Mouse (Mus musculus) T-helper 17 cell (primary cell): ENCODE measurements around the gene Epo.

Experiments used
- in situ Hi-C, 2 experiments: fragments of 300-600 bp; cut with MboI, MseI; formaldehyde crosslinking; loops; 1 replicate in 1 of 2; 2 replicates in 1 of 2; pipeline ENCODE4 v1.15.1; 2025; ENCODE audit warnings: high pct_unique_total_duplicates in 2 of 2

The Epo gene

DNA sequence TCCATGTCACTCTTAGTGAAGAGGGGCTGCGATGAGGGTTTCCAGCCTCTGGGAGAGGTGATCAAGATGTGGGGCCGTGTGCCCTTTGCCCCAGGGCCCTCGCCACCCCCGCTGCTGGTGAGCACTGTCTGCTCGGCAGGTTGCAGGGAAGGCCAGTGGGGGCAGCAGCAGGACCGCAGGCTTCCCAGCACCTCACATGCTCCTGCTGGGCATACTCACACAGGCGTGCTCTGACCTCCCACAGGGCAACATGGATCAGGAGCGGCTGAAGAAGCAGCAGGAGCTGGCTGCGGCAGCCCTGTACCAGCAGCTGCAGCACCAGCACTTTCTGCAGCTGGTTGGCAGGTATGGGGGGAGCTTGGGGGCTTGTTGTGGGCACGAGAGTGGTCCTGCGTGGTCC is 10.3 kb downstream of the Epo start:
- in situ Hi-C loops, result loop anchor here in 1 of 2 experiments (10.0 kb wide), 1 partner anchor 242 kb away; no protein-coding TSS in a partner anchor

DNA sequence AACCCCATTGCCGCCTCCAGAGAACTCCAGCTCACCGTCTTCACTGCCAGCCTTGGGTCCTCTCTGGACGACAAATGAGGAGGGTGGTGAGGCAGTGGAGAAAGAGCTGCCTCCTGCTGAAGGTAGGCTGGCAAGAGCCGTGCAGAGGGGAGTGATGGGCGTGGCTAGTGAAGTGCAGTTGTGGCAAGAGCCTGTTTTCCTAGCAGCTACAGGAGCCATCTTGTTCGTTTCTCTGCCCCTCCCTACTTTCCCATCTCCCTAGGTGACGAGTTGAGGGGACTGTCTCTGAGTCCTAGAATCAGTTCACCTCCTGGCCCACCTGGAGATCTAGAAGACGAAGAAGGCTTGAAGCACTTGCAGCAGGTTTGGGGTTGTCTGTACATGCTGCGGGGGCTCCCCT is 11.2 kb downstream of the Epo start:
- in situ Hi-C loops, result loop anchor here in 1 of 2 experiments (10.0 kb wide), 1 partner anchor 243 kb away; no protein-coding TSS in a partner anchor

DNA sequence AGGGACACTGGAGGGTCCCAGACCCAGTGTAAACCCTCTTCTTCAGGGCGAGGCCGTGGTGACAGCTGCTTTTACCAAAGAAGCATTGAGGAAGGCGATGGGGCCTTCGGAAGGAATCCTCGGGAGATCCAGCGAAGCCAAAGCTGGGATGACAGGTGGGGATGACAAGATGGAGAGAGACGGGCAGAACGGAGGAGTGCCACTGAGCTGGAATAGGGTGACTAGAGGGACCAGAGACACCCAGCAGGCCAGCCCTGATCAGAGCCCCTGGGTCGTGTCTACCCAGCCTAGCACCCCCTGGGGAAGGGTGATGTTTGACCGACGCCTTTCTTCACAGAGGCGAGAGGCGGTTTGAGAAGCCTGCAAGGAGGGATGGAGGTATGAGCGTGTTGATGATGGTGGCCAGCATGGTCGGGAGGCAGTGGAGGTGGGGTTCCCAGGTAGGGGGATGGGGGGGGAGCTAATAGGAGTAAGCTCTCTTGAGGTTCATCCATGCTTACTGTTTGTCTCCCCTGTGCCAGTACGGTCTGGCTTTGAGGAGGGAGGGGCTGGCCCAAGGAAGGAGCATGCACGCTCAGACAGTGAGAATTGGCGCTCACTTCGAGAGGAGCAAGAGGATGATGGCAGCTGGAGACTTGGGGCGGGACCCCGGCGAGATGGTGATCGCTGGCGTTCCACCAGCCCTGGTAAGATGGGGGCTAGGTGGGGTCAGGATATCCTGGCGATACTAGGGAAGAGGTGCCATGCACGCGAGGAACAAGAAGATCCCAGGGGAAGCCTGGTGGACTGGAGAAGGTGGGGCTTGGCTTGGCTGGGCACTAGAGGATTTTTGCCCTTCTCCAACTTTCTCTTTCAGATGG is 13.1 kb downstream of the Epo start:
- in situ Hi-C loops, result loop anchor here in 1 of 2 experiments (10.0 kb wide), 1 partner anchor 245 kb away; no protein-coding TSS in a partner anchor

DNA sequence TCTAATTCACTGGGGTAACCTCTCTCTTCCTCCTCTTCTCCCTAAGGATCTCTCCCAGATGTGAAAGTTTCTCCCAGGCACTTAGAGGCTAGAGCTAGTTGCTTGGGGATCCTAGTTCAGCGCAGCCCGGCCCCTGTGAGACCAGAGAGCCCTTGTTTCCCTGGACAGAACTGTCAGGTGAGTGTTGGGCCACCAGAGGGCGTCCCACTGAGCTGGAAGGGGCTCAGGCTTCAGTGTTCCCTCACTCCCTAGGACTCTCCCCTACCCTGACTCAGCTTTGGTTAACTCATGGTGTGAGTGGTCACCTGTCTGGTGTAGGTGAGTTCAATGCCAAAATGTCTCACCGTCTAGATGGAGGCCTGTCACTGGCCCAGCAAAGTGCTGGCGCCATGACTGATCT is 14.6 kb downstream of the Epo start, which contains the start of gene Gigyf1:
Gigyf1 (plus strand) TSS at position 113 of the 400 bp plus-strand sequence.
- in situ Hi-C loops, result no loop called here

DNA sequence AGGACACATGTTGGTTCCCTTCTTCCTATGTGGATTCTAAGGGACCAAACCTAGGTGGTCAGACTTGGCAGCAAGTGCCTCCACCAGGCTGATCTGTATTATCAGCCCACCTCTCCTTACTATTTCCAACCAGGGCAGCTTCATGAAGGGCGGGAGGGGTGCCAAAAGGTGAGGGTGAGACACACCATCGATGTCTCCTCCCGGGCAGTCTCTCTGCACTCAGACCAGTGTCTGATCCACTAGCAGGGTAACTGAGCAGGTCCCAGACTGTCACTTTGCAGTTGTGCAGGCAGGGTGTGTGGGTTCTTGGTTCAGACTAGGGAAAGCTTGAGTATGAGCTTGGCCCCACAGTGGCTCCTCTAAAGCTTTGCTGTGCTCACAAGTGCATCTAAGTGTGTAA is 18.2 kb downstream of the Epo start:
- in situ Hi-C loops, result no loop called here

DNA sequence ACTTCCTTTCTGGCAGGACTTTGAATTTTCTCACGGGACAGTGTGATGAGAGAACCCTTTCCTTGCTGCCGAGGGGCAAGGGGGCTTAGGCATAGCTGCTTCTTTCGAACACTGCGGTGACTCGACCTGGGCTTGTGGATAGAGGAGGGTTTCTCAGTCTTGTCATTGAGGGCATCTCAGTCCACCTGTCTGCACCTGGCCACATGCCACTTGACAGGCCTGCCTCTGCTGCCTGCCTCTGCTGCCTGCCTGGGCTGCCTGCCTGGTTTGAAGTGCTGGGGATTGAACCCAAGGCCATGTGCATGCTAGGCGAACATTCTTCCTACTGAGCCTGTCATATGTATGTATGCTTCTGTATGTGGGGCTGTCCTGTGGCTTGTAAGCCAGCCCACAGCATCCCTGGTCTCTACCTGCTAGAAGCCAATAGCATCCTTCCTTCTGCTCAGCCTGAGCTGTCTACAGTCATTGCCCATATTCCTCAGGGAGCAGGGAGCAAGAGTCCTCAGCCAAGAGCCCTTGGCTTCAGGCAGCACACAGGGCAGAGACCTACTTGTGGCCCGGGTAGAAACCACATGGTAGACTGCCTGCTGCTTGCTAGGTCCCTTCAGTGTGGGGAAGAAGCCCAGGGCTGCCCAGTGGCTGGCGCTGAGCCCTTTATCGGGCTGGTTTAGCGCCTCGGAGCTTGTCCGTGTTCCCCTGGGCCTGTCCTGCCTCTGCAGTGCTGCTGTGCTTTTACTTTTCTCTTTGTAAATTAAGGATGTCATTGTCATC is 18.9 kb downstream of the Epo start:
- in situ Hi-C loops, result no loop called here

DNA sequence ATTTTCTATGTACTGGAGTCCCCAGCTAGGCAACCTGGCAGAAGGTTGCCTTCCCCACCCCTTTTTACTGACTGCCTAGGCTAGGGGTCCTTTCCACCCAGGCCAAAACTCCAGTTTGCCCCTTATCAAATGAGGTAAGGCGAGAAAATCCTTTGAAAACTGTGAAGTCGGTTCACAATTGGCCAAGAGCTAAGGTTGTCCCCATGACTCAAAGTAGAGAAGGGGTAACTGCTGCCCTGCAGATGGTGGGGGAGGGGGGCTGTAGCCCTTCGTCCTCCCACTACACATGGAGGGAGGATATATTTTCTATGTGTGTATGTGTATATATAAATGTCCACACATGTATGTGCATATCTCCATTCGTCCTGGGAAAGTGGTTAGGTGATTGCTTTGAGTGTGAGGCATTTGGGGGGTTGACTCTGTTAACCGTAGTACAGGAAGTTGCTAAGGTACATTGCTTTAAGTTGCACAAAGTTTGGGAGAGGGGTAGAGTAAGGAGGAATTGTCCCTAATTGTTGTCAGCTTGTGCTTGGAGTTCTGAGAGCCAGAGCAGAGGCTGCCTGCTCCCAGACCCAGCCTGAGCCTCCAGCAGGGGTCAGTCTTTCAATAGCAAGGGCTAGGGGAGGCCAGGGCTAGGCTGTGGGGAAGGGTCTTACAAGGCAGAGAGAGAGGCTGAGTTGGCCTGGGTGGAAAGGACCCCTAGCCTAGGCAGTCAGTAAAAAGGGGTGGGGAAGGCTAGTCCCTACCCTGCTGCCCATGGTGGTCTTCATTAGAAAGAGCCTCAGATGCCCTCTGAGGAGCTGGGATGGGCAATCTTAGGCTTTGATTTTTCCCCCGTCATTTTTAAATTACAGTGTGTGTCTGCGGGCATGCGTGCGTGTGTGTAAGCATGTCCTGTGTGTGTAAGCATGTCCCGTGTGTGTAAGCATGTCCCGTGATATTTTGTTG is 19.9 kb downstream of the Epo start:
- in situ Hi-C loops, result no loop called here

DNA sequence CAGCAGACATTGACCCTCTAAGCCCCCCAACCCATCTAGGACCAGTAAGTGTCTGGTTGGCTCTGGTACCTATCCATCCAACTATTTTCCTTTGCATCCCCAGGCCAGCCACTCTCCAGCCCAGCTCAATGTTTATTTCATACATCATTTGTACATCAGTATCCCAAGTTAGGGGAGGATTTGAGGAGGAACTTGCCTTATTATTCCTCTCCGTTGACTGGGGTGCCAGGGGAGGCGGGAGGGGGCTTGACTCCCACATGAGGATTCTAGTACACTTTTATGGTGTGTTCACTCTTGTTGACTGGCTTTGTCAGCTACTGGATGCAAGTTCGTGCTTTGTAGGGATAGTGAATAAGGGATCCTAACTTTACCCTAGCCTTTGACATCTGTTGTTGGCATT is 21.3 kb downstream of the Epo start:
- in situ Hi-C loops, result no loop called here

DNA sequence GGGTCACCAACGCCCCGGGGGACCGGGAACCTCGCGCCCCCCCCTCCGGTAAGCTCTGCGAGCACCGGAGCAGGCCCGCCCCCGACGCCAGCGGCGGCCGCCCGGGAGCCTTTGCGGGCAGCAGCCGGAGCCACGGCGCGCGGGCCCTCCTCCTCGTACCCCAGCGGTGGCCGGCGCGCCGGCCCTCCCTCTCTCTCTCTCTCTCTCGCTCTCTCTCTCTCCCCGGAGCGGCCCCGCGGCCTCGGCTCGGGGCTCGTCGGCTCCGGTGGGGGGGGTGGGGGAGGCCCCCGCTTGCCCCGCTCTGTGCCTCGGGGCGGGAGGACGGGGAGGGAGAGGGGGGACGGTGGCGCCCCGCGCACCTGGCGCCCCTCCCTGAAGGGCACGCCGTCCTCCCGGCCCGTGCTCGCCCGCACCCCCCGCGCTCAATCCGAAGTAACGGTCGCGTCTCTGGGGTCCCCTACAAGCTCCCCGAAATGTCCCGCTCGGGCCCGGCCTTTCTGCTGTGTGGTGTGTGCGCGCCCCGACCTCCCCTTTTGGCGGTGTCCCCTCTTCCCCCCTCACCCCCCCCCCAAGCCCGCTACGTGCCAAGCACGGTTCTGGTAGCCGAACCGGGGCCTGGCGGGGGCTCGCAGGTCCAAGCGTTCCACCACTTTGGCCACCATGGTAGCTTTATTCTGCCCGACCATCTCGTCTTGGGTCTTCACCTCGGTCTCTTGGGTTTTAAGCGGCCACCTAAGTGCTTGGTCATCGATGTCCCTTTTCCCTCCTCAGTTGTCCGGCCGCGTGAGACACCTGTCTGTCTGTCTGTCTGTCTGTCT is 22.3 kb downstream of the Epo start:
- in situ Hi-C loops, result no loop called here

DNA sequence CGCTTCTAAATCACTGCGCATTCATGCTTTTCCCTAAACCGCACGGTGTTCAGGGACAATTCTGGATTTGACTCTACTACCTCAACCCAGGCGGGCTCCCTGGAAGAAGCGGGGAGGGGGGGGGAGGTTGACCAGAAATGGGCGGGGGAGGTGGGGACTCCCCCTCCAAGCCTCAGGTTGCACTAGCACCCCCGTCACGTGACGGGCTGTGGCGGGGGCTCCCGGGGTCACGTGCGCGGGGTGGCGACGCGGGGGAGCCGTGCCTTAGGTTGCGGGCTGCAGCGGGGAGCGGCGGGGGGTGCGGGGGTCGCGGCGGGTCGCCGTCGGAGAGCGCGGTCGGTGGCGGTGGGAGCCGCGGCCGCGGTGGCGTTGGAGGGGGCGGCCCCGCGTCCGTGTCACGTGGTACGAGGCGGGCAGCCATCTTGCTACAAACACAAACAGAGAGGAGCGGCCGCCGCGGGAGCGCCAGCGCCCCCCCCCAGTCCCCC is 23.0 kb downstream of the Epo start:
- in situ Hi-C loops, result no loop called here

DNA sequence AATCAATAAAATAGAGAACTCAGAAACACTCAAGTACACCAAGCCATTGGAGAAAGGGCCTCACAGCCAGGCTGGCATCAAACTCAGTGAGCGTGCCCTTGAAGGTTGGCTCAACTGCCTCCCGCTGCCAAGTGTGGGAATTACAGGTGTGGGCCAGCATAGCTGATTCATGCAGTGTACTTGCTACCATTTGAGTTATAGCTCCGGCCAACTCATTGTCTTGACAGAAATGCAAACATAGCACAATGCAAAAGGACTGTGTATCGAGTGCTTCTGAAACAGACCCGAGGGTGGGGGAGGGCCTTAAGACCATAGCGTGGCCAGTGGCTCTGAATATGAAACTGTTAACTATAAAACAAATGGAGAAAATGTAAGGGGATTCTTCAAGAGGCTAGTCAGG is 29.0 kb downstream of the Epo start:
- in situ Hi-C loops, result loop anchor here in 1 of 2 experiments (10.0 kb wide), 1 partner anchor 1569 kb away; the partner anchor contains the start of gene Ywhag

DNA sequence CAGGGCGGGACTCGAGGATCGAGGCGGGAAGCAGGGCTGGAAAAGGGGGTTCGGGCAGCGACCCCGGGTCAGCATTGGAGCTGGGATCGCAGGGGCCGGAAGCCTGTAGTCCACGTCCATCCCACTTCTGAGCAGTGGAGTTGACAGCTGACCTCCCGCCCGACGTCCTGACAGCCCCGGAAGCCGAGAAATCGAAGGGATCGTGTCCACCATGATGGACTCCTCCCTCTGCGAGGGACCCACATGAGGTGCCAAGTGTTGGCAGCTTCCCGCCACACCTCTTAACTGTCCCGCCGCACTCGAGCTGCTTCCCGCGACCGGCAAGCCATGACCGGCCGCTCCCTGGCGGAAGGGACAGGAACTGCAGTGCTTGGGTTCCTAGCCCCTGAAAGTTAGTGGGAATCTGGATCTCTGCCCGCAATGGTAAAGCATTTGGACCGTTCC is 30.4 kb downstream of the Epo start:
- in situ Hi-C loops, result loop anchor here in 1 of 2 experiments (10.0 kb wide), 1 partner anchor 1568 kb away; the partner anchor contains the start of gene Ywhag

DNA sequence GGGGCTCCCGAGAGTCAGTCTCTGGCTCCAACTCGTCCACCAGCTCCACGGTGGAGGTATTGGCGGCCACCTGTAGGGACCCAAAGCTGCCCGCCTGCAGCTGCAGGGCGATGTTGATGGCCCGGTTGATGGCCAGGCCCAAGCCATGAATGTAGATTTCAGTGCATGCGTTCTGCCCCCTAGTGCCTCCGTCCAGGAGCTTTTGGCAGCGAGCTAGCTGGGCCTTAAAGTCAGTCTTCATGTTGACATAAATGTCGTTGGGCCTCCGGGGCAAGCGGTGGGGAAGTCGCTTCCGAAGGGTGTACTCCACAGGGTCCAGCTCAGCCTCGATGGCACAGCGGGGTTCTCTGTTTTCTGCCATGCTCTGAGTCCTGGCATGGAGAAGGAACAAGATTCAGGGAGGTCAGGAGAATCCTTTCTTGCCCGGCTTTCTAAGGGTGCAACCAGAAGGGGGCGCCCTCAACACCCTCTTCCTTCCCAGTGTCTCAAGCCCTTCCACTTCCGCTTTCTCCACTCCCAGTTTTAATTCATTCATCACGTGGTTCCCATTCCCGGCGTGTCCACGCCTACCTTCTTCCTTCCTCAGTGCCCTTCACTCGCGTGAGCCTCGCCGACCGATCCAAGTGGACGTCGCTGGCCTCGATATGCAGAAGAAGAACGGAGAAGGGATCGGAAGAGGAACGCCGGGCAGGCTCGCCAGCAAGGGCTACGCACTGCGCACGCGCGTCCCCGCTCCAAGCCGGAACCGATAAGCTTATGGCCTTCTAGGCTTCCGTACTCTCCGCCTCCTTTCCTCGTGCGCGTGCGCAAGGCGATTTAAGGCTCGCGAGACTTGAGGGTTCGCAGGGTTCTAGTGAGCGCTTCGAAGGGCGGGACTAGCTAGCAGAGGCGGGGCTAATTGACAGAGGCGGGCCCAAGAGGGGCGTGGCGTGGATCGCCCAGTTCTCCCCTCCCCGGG is 31.1 kb downstream of the Epo start, which contains the start of gene Pop7:
Pop7 (minus strand) TSS at position 810 of the 958 bp plus-strand sequence.
- in situ Hi-C loops, result loop anchor here in 1 of 2 experiments (10.0 kb wide), 1 partner anchor 1567 kb away; the partner anchor contains the start of gene Ywhag

DNA sequence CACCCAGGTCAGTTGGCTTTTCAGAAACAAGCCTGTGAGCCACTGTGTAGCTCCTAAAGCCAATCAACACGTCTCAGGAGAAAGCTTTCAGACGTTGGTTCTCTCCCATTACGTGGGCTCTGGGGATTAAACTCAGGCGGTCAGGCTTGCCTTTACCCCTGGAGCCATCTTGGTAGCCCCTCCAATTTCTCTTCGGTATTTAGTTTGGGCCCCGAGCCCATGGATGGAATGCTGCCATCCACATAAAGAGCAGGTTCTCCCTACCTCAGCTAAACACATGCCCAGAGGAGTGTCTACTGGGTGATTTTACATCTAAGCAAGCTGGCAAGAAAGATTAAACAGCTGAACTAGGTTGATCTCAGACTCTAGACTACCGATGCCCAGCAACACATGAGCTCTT is 32.9 kb downstream of the Epo start:
- in situ Hi-C loops, result loop anchor here in 1 of 2 experiments (10.0 kb wide), 1 partner anchor 1565 kb away; the partner anchor contains the start of gene Ywhag

DNA sequence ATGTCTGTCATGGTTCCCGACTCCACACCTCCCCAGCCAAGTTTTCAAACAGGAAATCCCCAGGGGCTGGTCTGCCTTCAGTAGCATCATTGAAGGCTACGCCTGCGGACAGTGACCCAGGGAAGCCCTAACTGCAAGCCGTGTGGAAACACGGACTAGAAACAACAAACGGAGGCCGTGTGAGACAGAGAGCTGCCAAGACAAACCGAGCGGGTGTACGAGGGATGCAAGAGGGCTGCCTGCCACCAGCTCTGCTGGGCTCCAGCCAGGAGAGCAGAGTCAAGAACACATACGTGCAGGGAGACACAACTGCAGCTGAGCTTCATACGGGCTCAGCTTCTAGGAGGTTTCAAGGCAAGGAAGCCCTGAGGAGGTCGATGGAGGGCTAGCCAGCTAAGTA is 39.2 kb downstream of the Epo start:
- in situ Hi-C loops, result no loop called here

DNA sequence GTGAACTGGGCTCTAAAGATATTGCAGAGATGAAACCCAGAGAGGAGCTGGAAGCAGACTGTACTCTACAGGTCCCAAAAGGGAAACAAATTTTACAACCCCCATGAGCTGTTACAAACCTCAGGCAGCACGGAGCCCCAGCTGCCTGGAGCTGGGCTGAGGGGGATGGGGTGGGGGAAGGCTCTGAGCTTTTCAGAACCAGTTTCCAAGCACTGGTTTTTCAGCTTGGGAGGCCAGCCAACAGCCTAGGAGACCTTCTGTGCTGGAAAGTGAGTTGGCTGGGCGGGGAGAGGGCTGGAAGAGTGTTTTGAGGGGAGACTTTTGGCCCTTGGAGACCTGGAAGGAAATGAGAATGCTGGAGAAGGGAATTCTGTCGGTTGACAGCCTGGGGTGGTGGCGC is 41.5 kb downstream of the Epo start:
- in situ Hi-C loops, result no loop called here

DNA sequence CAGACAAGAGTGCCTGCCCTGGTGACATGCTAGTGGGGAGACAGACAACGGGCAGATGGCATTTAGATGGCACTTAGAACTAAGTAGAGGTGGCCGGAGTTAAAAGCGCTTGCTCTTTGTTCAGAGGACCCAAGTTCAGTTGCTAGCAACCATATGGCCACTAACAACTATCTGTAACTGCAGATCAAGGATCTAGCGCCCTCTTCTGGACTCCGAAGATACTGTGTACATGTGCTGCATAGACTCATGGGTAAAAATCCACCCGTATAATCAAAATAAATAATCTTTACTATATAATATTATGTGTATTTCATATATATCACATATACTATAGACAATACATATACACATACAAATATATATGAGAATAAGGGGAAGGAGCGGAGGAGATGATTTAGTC is 45.4 kb downstream of the Epo start:
- in situ Hi-C loops, result no loop called here

DNA sequence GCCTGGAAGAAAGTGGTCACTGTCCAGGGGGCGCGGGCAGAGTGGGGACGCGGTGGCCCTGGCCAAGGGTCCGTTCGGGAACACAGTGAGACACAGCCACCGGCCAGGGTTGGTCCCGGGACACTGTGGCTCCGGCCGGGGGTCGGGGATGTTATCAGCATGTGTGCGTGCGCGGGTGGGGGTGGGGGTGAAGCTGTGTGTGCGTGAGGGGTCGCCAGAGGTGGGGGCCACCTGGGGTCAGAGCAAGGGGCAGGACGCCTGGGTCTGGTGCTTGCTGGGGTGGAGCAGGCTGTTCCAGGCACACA is 47.2 kb downstream of the Epo start:
- in situ Hi-C loops, result no loop called here
